Mouse (Mus musculus): Measurements from ENCODE around the gene Vmn2r97.

- TF ChIP-seq MAX (IDR thresholded peaks at IDR 0.05; ENCODE audit: low read depth) (no peak), TCF12 (IDR thresholded peaks at IDR 0.05; ENCODE audit: insufficient read depth, poor library complexity, severe bottlenecking) (no peak), REST (IDR thresholded peaks at IDR 0.05; ENCODE audit: insufficient read depth, insufficient read length) (no peak), USF1 (IDR thresholded peaks at IDR 0.05; ENCODE audit: low read depth) (no peak)
These were observed 54.5 kb downstream of the Vmn2r97 start for GRCm38 (mm10) chr17:18968371-18969275.
